Mouse (Mus musculus) cerebellum, adult 2 months (tissue): Measurements from ENCODE around the gene Olfr556.

Experiments used
- CTCF ChIP-seq: fragments of 200-500 bp; IDR thresholded peaks from 2 replicates; pipeline ENCODE4 v1.5.1; 2011; ENCODE audit warnings: low read depth, mild to moderate bottlenecking, control low read depth, low read length, moderate library complexity, borderline replicate concordance; ENCODE audit not compliant: insufficient read depth
- POLR2A ChIP-seq: fragments of 200-500 bp; IDR thresholded peaks from 2 replicates; pipeline ENCODE4 v1.6.1; 2011; ENCODE audit warnings: low read length, control low read depth, borderline replicate concordance; ENCODE audit not compliant: insufficient read depth

DNA sequence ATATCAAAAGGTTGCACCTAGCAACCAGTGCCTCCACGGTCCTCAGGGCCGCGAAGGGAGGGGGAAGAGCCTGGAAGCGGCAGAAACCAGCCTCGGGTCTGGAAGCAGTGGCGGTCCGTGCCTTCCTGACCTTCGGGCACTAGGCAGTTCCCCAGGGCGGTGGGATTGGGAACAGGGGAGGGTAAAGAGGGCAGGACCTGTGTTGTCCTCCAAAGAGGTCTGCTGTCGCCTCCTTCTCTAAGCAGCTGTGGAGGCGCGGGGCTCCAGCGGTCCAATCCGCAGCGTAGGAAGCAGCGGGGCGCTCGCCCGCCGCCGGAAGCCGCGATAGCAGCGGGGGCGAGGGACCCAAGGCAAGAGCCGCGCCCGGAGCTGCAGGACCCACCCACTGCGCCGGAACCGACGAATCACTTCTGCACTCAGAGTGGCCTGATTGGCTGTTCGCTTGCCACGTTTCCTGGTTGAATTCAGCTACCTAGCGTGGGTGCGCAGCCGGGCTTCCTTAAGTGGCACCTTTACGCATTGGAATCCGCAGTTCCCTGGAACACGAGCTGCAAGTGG is 22.3 kb downstream of the Olfr556 start, which contains the start of gene Trim68:
- TF ChIP-seq CTCF (no peak), POLR2A (no peak)
